Mouse (Mus musculus) olfactory bulb, adult 2 months (tissue): ENCODE results near the gene Strip2.

ENCODE experiments used
- CTCF ChIP-seq: fragments of 200-500 bp; IDR thresholded peaks from 2 replicates; pipeline ENCODE4 v1.5.1; 2012; ENCODE audit warnings: low read depth, mild to moderate bottlenecking, low read length, moderate library complexity; ENCODE audit not compliant: insufficient read depth
- POLR2A ChIP-seq: fragments of 200-500 bp; IDR thresholded peaks from 2 replicates; pipeline ENCODE4 v1.6.1; 2012; ENCODE audit warnings: mild to moderate bottlenecking, low read depth, low read length, moderate library complexity; ENCODE audit not compliant: insufficient read depth

DNA sequence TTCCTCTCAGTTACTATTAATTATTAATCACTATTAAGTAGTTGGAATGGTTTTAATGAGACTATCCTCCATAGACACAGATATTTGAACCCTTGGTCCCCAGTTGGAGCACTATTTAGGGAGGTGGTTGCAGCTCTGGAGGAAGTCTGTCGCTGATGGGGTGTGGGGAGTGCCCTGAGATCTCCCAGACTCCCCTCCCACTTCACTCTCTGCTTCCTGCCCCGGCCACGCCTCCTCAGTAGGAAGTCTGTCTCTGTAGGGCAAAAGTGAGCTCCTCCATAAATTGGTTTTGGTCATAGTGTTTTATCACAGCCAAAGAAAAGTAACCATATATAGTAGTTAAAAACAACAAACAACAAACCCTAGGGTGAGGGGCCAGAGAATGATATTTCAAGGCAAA is 70.4 kb downstream of the Strip2 start:
- no peak for TF ChIP-seq POLR2A
- TF ChIP-seq CTCF, result no peak
